Mouse (Mus musculus) heart, adult 2 months (tissue): ENCODE data around the gene Kirrel3.

ENCODE experiments used
- CTCF ChIP-seq: fragments of 200-600 bp; IDR thresholded peaks from 2 replicates; pipeline ENCODE4 v1.8.1; 2022; ENCODE audit warnings: antibody characterized with exemption, mild to moderate bottlenecking, moderate library complexity
- EP300 ChIP-seq: fragments of 200-500 bp; IDR thresholded peaks from 2 replicates; pipeline ENCODE4 v1.6.1; 2011; ENCODE audit warnings: low read depth, low read length, control low read depth; ENCODE audit not compliant: insufficient read depth
- POLR2A ChIP-seq: fragments of 200-500 bp; IDR thresholded peaks from 2 replicates; pipeline ENCODE4 v1.6.1; 2011; ENCODE audit warnings: mild to moderate bottlenecking, low read depth, low read length, control low read depth; ENCODE audit not compliant: insufficient read depth

- no peak for TF ChIP-seq CTCF
- no peak for TF ChIP-seq POLR2A
- no peak for TF ChIP-seq EP300
Observed at GRCm38 (mm10) chr9:34688358-34688757, 202.7 kb downstream of the Kirrel3 start.
